Mouse (Mus musculus) 416B (cell line): Measurements from ENCODE around the gene Gpr152.

Source experiments
- DNase-seq: peaks from one replicate; pipeline ENCODE4 v3.0.0; 2011; ENCODE audit warnings: low read depth

Gpr152 gene

GRCm38 (mm10) chr19:4112063-4112960, 27.3 kb upstream of the Gpr152 start:
- DNase-seq: peak; percentile 39

GRCm38 (mm10) chr19:4113186-4113805, 26.3 kb upstream of the Gpr152 start:
- peak; percentile 99 for DNase-seq

GRCm38 (mm10) chr19:4113806-4114230, 25.8 kb upstream of the Gpr152 start:
- DNase-seq: no peak

- DNase-seq: no peak
These were observed 25.0 kb upstream of the Gpr152 start for GRCm38 (mm10) chr19:4114551-4114950.

- no peak for DNase-seq
These were observed 24.4 kb upstream of the Gpr152 start for GRCm38 (mm10) chr19:4115144-4115543.

GRCm38 (mm10) chr19:4115816-4116215, 23.8 kb upstream of the Gpr152 start:
- no peak for DNase-seq

- DNase-seq: no peak
These were observed 22.6 kb upstream of the Gpr152 start for GRCm38 (mm10) chr19:4117006-4117405.

- DNase-seq: no peak
These were observed 21.2 kb upstream of the Gpr152 start for GRCm38 (mm10) chr19:4118350-4118749.

GRCm38 (mm10) chr19:4119716-4120487, 19.7 kb upstream of the Gpr152 start:
- peak; percentile 93 for DNase-seq

- DNase-seq: peak; percentile 29
These were observed 19.1 kb upstream of the Gpr152 start for GRCm38 (mm10) chr19:4120496-4120895.

GRCm38 (mm10) chr19:4121097-4121805, 18.3 kb upstream of the Gpr152 start:
- peak; percentile 99 for DNase-seq

GRCm38 (mm10) chr19:4121896-4122295, 17.7 kb upstream of the Gpr152 start:
- peak; percentile 83 for DNase-seq

GRCm38 (mm10) chr19:4122411-4123370, 16.9 kb upstream of the Gpr152 start:
- peak; percentile 66 for DNase-seq

GRCm38 (mm10) chr19:4124432-4124831, 15.2 kb upstream of the Gpr152 start:
- DNase-seq: no peak

- peak; percentile 53 for DNase-seq
These were observed 14.3 kb upstream of the Gpr152 start for GRCm38 (mm10) chr19:4125268-4125667.

- peak; percentile 98 for DNase-seq
These were observed 13.6 kb upstream of the Gpr152 start, which contains the start of gene Aip for GRCm38 (mm10) chr19:4125741-4126696. Aip (minus strand) TSS chr19:4125858.

GRCm38 (mm10) chr19:4126759-4127495, 12.7 kb upstream of the Gpr152 start:
- peak; percentile 45 for DNase-seq

GRCm38 (mm10) chr19:4129462-4129861, 10.1 kb upstream of the Gpr152 start:
- DNase-seq: no peak

- DNase-seq: no peak
These were observed 9.5 kb upstream of the Gpr152 start for GRCm38 (mm10) chr19:4130106-4130505.
